Mouse (Mus musculus): ENCODE results near the gene Hba-a1. TPM values are rescaled to one million over a fixed set of nuclear protein-coding genes. Genes with fewer than 3 reads are reported as not detected.

Hba-a1 gene
- polyA plus RNA-seq, 1 experiment, result 17,767 TPM

DNA sequence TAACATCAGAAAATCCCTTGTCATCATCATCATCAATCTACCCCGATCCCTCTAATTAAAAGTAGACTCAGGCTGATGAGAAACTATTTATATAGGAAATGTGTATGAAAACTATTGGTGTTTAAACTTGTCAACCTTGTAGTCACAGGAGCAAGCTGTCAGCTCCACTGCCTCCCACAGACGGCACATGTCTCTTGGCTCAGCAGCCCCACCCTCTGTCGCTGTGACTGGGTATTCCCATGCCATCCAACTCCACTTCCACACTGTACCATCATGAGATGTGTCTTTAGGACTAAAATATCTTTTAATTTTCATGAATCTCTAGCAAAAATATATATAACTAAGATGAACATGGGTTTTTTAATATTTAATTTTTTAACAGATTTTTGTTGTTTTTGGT, 35.0 kb upstream of the Hba-a1 start:
- Histone ChIP-seq H3K4me1 (ENCODE audit: control insufficient read depth, insufficient read depth, low read length) (peaks cover 4% of the 10 kb centered on the region), H3K27ac (ENCODE audit: control insufficient read depth, insufficient read depth, low read depth, low read length, poor library complexity) (peak overlapping the region; percentile 26; the same call in 1 of the 2 replicates), H3K4me3 (replicated peaks; ENCODE audit: control insufficient read depth, low read depth, low read length) (no peak overlapping the region)
- TF ChIP-seq POLR2A (IDR thresholded peaks at IDR 0.05; ENCODE audit: borderline replicate concordance, control insufficient read depth, low read depth, low read length) (no peak), CTCF (IDR thresholded peaks at IDR 0.05; ENCODE audit: control insufficient read depth, insufficient read depth, low read length) (no peak)
- 72% methylated on average over 3 of the region's 3 CpGs for WGBS

DNA sequence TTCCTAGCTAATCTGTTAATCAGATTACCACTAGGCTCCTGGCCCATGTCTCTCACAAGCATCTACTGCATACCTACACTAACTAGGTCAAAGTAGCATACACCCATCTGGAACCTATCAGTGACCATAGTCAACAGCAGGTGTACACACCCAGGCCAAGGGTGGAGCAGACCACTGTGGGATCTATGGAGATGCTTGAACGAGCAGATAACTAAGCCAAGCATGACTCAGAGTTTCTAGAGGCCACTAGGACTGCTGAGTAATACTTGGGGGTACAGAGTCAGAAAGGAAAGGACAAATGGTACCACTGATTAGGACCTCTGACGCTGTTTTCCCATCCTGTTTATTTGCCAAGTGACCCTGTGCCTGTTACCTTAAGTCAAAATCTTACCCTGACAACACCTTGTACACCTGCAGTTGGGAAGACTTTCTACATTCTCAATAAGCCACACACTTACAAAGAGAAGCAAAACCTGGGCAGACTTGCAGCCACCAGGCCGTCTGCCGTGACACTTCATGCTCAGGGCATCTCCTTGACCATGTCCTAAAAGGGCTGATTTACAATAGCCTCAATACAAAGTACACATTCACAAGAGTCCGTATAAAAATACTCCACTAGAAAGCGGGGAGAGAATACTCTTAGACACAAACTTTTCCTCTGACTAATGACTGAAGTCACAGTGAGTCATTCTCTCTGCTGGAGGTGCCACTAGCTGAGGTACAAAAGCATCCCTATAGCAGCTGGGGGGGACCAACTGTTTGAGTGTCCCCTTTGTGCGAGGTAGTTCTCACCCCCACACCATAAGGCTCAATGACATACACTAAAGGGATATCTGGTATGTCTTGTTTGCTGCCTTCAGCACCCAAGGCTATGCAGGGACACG, 32.2 kb upstream of the Hba-a1 start:
- TF ChIP-seq POLR2A (IDR thresholded peaks at IDR 0.05; ENCODE audit: borderline replicate concordance, control insufficient read depth, low read depth, low read length) (no peak), CTCF (IDR thresholded peaks at IDR 0.05; ENCODE audit: control insufficient read depth, insufficient read depth, low read length) (no peak)
- Histone ChIP-seq H3K27ac (ENCODE audit: control insufficient read depth, insufficient read depth, low read depth, low read length, poor library complexity) (peak overlapping the region; percentile 89), H3K4me1 (ENCODE audit: control insufficient read depth, insufficient read depth, low read length) (peaks cover 7% of the 10 kb centered on the region), H3K4me3 (replicated peaks; ENCODE audit: control insufficient read depth, low read depth, low read length) (no peak overlapping the region)
- WGBS, result 77% methylated on average over 8 of the region's 8 CpGs

DNA sequence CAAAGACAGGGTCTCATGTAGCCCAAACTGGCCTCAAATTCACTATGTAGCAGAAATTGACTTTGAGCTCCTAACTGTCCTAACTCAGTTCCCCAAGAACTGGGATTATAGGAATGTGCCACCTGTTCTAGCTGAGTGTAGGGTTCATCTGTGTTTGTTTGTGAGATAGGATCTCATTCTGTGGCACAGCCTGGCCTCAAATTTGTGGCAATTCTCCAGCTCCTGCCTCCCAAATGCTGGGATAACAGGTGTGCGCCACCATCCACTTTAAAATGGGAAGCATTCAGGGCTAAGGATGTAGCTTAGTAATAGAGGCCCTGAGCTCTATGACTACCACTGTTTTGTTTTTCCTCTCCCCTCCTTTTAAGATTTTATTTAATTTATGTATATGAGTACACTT, 30.2 kb upstream of the Hba-a1 start:
- TF ChIP-seq CTCF (IDR thresholded peaks at IDR 0.05; ENCODE audit: control insufficient read depth, insufficient read depth, low read length) (no peak), POLR2A (IDR thresholded peaks at IDR 0.05; ENCODE audit: borderline replicate concordance, control insufficient read depth, low read depth, low read length) (no peak)
- no peak overlapping the region for H3K27ac ChIP-seq (ENCODE audit: control insufficient read depth, insufficient read depth, low read depth, low read length, poor library complexity)
- H3K4me3 ChIP-seq (replicated peaks; ENCODE audit: control insufficient read depth, low read depth, low read length), result no peak overlapping the region
- 100% methylated on average over 1 of the region's 1 CpGs for WGBS
- peaks cover 8% of the 10 kb centered on the region for H3K4me1 ChIP-seq (ENCODE audit: control insufficient read depth, insufficient read depth, low read length)

DNA sequence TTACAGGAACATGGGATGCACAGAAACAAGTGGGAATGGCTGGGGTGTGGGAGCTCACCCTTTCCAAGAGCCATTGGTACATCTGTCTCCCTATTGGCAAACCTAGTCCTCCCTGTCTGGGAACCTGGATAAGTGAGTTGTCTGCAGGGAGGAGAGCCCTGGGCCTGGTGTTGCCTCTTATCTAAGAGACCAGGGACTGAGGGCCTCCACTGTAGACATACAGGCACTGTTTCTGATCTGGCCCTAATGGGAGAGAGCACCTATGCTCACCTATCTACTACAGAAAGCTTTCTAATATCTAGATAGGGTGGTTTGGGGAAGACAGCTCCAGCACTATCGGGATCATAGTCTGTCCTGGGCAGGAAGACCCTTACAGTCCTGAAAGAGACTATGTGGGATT, 27.2 kb upstream of the Hba-a1 start:
- Histone ChIP-seq H3K4me3 (replicated peaks; ENCODE audit: control insufficient read depth, low read depth, low read length) (no peak overlapping the region), H3K27ac (ENCODE audit: control insufficient read depth, insufficient read depth, low read depth, low read length, poor library complexity) (peak overlapping the region; percentile 95), H3K4me1 (ENCODE audit: control insufficient read depth, insufficient read depth, low read length) (peaks cover 5% of the 10 kb centered on the region)
- no peak for TF ChIP-seq CTCF (IDR thresholded peaks at IDR 0.05; ENCODE audit: control insufficient read depth, insufficient read depth, low read length)
- TF ChIP-seq POLR2A (IDR thresholded peaks at IDR 0.05; ENCODE audit: borderline replicate concordance, control insufficient read depth, low read depth, low read length), result no peak
- 51% methylated on average over 1 of the region's 1 CpGs for WGBS

DNA sequence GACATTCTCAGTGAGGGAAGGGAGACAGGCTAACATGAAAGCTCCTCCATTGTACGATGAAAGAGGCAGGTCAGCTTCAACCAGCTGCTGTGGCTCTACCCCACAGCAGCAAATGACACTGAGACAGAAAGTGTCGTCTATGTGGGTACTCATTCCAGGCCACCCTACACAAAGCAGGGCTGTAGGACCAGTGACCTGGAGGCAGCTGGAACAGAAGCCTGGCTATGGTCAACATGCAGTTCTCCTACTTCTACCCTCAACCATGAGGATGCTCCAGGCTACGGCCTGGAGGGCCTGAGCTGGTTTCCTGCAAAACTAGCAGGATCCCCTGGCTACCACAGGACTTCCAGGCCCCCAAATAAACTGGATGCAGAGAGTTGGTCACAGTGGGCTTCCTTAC, 26.7 kb upstream of the Hba-a1 start:
- Histone ChIP-seq H3K4me1 (ENCODE audit: control insufficient read depth, insufficient read depth, low read length) (peaks cover 5% of the 10 kb centered on the region), H3K27ac (ENCODE audit: control insufficient read depth, insufficient read depth, low read depth, low read length, poor library complexity) (peak overlapping the region; percentile 95), H3K4me3 (replicated peaks; ENCODE audit: control insufficient read depth, low read depth, low read length) (no peak overlapping the region)
- TF ChIP-seq CTCF (IDR thresholded peaks at IDR 0.05; ENCODE audit: control insufficient read depth, insufficient read depth, low read length) (no peak), POLR2A (IDR thresholded peaks at IDR 0.05; ENCODE audit: borderline replicate concordance, control insufficient read depth, low read depth, low read length) (no peak)
- 72% methylated on average over 3 of the region's 3 CpGs for WGBS

DNA sequence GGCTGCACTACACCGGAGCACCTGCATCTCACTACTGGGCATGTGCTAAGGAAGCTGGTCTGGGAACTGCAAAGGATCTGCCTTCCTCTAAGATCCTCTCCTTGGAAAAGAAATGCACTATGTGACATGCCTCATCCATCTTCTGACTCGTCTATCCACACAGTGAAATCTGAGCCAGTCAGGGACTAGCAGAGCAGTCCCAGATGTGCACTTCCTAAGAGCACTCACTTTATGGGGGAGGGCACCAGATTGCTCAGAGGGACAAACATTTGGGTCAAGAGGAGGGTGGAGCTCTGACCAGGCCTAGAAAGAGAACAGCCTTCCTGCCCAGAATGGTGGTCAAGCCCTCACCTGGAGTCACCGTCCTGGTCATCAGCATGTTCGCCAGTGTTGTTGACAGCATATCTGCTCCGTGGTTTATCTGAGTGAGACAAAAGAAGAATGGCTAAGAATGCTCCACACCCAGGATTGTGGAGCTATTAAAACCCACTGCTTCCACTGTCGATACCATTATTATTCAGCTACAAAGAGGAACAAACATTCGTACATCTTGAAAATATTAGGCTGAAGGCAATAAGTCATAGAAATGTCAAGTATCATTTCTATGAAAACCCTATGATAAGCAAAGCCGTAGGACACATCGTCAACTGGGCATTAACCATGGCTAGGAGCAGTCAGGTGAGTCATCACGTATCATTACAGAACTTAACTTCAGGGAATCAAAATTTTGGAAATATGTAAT, 20.5 kb upstream of the Hba-a1 start:
- Histone ChIP-seq H3K27ac (ENCODE audit: control insufficient read depth, insufficient read depth, low read depth, low read length, poor library complexity) (no peak overlapping the region; the same call in 1 of the 2 replicates), H3K4me1 (ENCODE audit: control insufficient read depth, insufficient read depth, low read length) (no peaks in the 10 kb centered on the region; the same call in 1 of the 2 replicates), H3K4me3 (replicated peaks; ENCODE audit: control insufficient read depth, low read depth, low read length) (no peak overlapping the region)
- TF ChIP-seq CTCF (IDR thresholded peaks at IDR 0.05; ENCODE audit: control insufficient read depth, insufficient read depth, low read length), result no peak
- TF ChIP-seq POLR2A (IDR thresholded peaks at IDR 0.05; ENCODE audit: borderline replicate concordance, control insufficient read depth, low read depth, low read length), result no peak
- 87% methylated on average over 10 of the region's 10 CpGs for WGBS

DNA sequence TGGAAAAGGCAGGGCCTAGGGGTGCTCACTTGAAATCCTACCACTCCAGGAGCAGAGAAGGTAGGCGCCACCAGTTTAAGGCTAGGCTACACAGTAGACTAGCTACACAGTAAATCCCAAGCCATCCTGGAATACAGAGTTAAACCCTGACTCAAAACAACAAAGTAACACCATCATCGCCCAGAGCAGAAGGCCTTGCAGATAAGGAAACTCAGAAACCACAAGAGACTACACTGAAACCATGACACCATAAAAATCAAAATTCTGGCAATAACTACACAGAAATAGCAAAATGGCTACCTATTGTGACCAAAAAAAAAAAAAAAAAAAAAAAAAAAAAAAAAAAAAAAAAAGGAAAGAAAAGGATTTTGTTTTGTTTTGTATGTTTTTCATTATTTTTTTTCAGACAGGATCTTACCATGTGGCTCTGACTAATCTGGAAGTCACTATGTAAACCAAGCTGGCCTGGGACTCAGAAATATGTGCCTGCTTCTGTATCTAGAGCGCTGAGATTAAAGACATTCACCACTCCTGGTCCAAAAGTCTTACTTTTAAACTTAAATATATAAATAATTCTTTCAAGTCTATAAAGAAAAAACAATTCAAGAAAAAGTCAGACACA, 18.1 kb upstream of the Hba-a1 start:
- TF ChIP-seq POLR2A (IDR thresholded peaks at IDR 0.05; ENCODE audit: borderline replicate concordance, control insufficient read depth, low read depth, low read length) (no peak), CTCF (IDR thresholded peaks at IDR 0.05; ENCODE audit: control insufficient read depth, insufficient read depth, low read length) (no peak)
- 57% methylated on average over 3 of the region's 3 CpGs for WGBS
- H3K27ac ChIP-seq (ENCODE audit: control insufficient read depth, insufficient read depth, low read depth, low read length, poor library complexity), result peak overlapping the region; percentile 73; the same call in 1 of the 2 replicates
- no peak overlapping the region for H3K4me3 ChIP-seq (replicated peaks; ENCODE audit: control insufficient read depth, low read depth, low read length)
- no peaks in the 10 kb centered on the region; the same call in 1 of the 2 replicates for H3K4me1 ChIP-seq (ENCODE audit: control insufficient read depth, insufficient read depth, low read length)

DNA sequence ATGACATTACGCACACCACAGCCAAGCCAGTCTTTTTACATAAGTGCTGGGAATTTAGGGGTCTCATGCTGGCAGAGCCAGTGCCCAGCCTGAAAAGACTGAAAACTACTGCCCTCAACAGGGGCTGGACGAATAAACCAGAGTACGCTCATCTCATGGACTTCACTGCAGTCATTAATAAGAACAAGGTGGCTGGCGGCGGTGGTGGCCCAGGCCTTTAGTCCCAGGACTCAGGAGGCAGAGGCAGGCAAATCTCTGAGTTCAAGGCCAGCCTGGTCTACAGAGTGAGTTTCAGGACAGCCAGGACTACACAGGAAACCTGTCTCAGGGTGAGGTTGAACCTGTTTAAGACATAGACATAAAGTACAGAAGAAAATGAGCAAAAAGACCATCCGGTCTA, 17.1 kb upstream of the Hba-a1 start:
- TF ChIP-seq CTCF (IDR thresholded peaks at IDR 0.05; ENCODE audit: control insufficient read depth, insufficient read depth, low read length) (no peak), POLR2A (IDR thresholded peaks at IDR 0.05; ENCODE audit: borderline replicate concordance, control insufficient read depth, low read depth, low read length) (no peak)
- H3K4me1 ChIP-seq (ENCODE audit: control insufficient read depth, insufficient read depth, low read length), result peaks cover under 1% of the 10 kb centered on the region; the same call in 1 of the 2 replicates
- 91% methylated on average over 6 of the region's 6 CpGs for WGBS
- peak overlapping the region; percentile 36 for H3K27ac ChIP-seq (ENCODE audit: control insufficient read depth, insufficient read depth, low read depth, low read length, poor library complexity)
- H3K4me3 ChIP-seq (replicated peaks; ENCODE audit: control insufficient read depth, low read depth, low read length), result no peak overlapping the region
